Mouse (Mus musculus) T-helper 17 cell (primary cell): Measurements from ENCODE around the gene Dstn.

Source experiments
- in situ Hi-C, 2 experiments: fragments of 300-600 bp; cut with MboI, MseI; formaldehyde crosslinking; loops; 1 replicate in 1 of 2; 2 replicates in 1 of 2; pipeline ENCODE4 v1.15.1; 2025; ENCODE audit warnings: high pct_unique_total_duplicates in 2 of 2

Gene Dstn

GRCm38 (mm10) chr2:143915600-143916135 lies 548 bp downstream of the Dstn start:
- in situ Hi-C loops: loop anchor here in 1 of 2 experiments (10.0 kb wide), 1 partner anchor 1011 kb away; the partner anchor contains the start of gene Kif16b

DNA sequence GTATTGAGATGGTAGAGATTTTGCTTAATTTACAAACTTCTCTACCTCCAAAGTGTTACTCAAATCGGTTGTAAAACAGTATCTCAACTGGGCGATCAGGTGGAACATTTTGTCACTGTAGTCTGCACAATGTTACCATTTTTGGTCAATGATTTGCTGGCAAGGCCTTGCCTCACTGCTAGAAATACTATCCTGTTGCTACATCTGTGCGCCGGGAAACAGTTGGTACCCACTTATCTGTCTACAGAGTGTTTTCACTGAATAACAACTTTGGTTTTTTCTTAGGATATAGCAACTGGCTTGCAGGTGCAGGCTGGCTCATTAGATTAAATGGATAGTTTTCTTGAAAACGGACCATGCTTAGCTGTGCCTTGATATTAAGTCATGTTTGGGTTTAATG lies 1.1 kb downstream of the Dstn start:
- in situ Hi-C loops: loop anchor here in 1 of 2 experiments (10.0 kb wide), 1 partner anchor 1011 kb away; the partner anchor contains the start of gene Kif16b

DNA sequence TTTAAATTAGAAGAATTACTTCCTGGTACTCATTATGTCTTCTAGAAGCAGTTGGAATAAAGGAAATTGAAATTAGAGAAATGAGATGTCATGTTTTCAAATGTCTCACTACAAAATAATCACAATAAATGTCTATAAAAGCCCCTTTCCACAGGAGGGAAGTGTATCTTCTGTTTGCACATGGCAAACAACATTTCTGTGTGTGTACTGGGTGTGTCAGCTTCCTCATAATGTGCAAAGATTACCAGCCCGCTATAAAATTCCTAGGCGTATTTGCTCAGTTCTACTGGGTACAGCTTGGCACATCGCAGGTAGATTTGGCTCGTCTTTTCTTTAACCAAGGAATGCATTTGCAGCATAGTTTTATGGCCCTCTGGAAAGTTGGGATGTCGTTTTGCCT lies 2.5 kb downstream of the Dstn start:
- in situ Hi-C loops: loop anchor here in 1 of 2 experiments (10.0 kb wide), 1 partner anchor 1013 kb away; the partner anchor contains the start of gene Kif16b

GRCm38 (mm10) chr2:143918831-143919502 lies 3.8 kb downstream of the Dstn start:
- in situ Hi-C loops: loop anchor here in 1 of 2 experiments (10.0 kb wide), 1 partner anchor 1014 kb away; the partner anchor contains the start of gene Kif16b

GRCm38 (mm10) chr2:143924085-143924484 lies 9.0 kb downstream of the Dstn start:
- in situ Hi-C loops: no loop called here

DNA sequence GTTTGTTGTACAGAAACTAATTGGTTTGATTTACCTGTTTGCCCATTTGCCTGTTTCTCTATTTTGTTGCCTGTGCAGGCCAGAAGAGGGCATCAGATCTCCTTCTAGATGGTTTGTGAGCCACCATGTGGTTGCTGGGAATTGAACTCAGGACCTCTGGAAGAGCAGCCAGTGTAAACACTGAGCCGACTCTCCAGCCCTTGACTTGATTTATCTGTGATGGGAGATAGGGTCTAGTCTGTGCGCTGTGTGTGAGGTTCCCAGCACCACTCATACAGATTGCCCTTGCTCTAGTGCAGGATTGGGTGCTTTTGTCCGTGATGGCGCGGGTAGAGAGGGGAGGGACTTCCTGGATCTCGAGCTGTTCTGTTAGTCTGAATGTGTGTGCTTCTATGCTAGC lies 10.7 kb downstream of the Dstn start:
- in situ Hi-C loops: no loop called here

- in situ Hi-C loops: no loop called here
Measured at GRCm38 (mm10) chr2:143929607-143930311, 14.6 kb downstream of the Dstn start.

GRCm38 (mm10) chr2:143932340-143932873 lies 17.3 kb downstream of the Dstn start:
- in situ Hi-C loops: no loop called here

DNA sequence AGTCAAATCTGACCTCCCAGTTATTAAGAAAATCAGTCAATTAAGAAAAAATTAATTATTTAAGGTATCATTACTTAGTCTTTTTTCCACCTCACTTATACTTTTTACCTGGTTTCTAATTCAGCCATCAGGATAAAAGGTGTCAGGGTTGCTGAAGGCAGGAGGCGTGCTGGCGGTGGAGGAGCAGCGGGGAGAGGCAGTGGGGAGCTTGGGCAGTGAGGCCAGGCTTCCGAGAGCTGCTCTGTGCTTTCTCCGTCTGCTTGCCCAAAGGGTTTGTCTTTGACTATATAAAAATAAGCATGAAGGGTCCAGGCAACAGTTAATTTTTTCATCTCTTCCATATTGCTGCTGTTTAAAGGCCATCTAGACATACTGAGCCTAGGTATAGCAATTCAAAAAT lies 18.4 kb downstream of the Dstn start:
- in situ Hi-C loops: no loop called here

DNA sequence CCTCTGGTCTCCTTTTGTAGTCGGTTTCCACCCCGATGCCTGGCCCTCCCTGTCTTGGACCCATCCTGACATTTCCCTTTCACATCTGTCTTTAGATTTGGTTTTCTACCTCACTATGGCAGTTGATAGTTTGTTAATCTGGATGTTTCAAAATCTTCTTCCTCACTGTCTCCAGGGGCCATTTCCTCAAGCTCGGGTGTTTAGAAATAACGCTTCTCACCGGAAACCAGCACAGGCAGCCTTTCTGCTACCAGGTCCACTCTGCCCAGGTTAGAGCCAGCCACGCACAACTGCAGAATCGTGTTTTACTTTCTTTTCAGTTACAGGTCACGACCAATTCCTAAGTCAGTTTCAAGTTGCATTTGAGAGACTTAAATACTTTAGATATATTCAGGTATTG lies 19.3 kb downstream of the Dstn start:
- in situ Hi-C loops: no loop called here

DNA sequence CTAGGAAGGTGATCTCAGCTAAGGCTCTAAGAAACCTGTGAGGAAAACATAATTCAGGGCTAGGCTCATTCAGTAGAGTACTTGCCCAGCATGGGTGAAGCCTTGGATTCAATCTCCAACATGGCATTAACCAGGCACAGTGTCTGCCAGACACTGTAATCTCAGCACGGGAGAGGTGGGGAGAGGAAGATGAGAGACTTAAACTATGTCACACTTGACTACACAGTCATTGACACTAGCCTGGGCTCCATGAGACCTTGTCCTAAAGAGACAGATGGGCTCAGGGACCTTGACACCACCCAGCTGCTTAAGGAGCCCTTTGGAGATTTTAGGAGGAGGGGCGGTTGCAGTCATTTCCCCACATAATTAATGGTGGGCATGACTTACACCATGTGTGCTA lies 22.7 kb downstream of the Dstn start:
- in situ Hi-C loops: no loop called here

DNA sequence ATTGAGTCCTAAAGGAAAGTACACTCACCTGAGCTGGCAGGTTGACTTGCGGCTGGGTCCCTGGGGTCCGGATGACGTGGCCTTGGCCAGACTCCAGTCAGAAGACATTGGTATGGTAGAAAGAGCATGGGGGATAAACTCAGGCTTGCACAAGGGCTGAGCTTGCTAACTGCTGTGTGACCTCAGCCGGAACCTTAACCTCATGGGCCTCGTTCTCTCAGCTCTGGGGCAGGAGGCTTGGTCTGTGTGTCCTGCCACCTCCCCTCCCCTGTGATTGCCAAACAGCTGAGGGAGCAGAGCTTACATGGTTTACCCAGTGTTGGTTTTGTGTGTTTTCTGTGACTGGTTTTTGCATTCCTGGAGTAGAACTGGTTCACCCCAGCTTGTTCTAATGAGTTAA lies 25.3 kb downstream of the Dstn start:
- in situ Hi-C loops: no loop called here

- in situ Hi-C loops: no loop called here
Measured at GRCm38 (mm10) chr2:143944796-143945195, 29.7 kb downstream of the Dstn start.

GRCm38 (mm10) chr2:143945466-143946075 lies 30.5 kb downstream of the Dstn start:
- in situ Hi-C loops: no loop called here

- in situ Hi-C loops: no loop called here
Measured at GRCm38 (mm10) chr2:143946399-143946798, 31.3 kb downstream of the Dstn start.

GRCm38 (mm10) chr2:143947981-143948380 lies 32.9 kb downstream of the Dstn start:
- in situ Hi-C loops: no loop called here

- in situ Hi-C loops: no loop called here
Measured at GRCm38 (mm10) chr2:143948416-143948815, 33.3 kb downstream of the Dstn start.

GRCm38 (mm10) chr2:143949217-143949616 lies 34.1 kb downstream of the Dstn start:
- in situ Hi-C loops: no loop called here

GRCm38 (mm10) chr2:143950290-143951027 lies 35.3 kb downstream of the Dstn start:
- in situ Hi-C loops: no loop called here

DNA sequence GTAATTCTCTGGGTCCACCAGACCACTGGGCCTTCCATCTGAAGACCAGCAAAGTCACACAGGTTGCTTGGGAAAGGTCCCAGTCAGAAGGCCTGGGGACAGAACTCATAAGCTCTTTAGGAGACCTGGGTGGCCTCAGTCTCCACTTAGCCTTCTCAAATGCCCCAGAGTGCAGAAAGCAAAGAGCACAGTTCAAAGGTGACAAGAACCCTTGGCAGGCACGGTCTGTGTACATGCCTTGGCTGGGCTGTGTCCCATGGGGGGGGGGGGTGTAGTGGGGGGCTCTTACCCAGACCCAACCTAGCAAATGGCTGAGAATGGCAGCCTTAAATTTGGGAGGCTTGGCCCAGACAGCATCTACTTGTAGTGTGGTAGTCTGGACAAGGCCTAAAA lies 35.9 kb downstream of the Dstn start:
- in situ Hi-C loops: no loop called here
